Comparison of ENCODE assay signal across 15 mouse cellular contexts in the genomic region with DNA sequence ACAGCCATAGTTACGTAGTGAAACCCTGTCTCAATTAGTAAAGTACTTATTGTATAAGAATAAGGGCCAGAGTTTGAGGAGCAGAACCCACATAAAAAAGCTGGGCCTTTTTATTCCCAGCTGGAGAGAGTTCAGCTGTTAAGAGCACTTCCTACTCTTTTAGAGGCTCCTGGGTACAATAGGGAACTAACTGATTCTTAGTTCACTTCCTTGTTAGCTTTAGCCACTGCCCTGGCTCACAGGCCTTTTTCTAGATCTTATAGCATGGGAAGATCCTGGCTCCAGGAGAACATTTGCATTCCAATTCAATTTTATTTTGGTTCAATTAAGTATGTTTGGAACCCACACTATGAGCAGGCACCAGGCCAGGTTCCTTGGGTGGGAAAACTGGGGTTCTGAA. TPM values are rescaled to one million over a fixed set of nuclear protein-coding genes. Genes with fewer than 3 reads are reported as not detected.
DNase-seq lines count a peak whose midpoint lies in the region; ATAC-seq and TF ChIP-seq lines count a peak whose summit lies in the region.
"Had no signal": no experiment of that assay in that cellular context is flagged by ENCODE, and none has a peak within 500 bp of the region (broad histone marks: within the 10 kb centered on the region; RNA-seq: fewer than 3 reads in every experiment).

No protein-coding gene starts in this region.

- H3K27me3 ChIP-seq in forebrain, embryonic 13.5 days = no peaks in the 10 kb centered on the region
- H3K27me3 ChIP-seq in forebrain, embryonic 11.5 days (ENCODE audit: control insufficient read depth, insufficient read depth, low read length) = no peaks in the 10 kb centered on the region
- no peaks in the 10 kb centered on the region; the same call in 1 of the 2 replicates for H3K27me3 ChIP-seq in liver, embryonic 12.5 days (replicated peaks)
- no peaks in the 10 kb centered on the region for H3K27me3 ChIP-seq in forebrain, embryonic 15.5 days
- no peaks in the 10 kb centered on the region for H3K27me3 ChIP-seq in midbrain, postnatal 0 days (ENCODE audit: insufficient read depth, low read length)
- H3K27me3 ChIP-seq: CH12.LX; heart, embryonic 15.5 days; neural tube, embryonic 13.5 days; Patski had no signal

- no peak overlapping the region for H3K4me2 ChIP-seq in forebrain, embryonic 13.5 days
- H3K4me2 ChIP-seq in forebrain, embryonic 11.5 days (ENCODE audit: low read depth, low read length, severe bottlenecking) = no peak overlapping the region
- H3K4me2 ChIP-seq in liver, embryonic 12.5 days = no peak overlapping the region
- no peak overlapping the region for H3K4me2 ChIP-seq in forebrain, embryonic 15.5 days (replicated peaks)
- H3K4me2 ChIP-seq in midbrain, postnatal 0 days (ENCODE audit: low read depth, low read length, poor library complexity, severe bottlenecking) = no peak overlapping the region
- H3K4me2 ChIP-seq: heart, embryonic 15.5 days; neural tube, embryonic 13.5 days had no signal

- 0 out of 2 replicates have a peak overlapping the region, but pooled peaks have one; percentile 40 for H3K27ac ChIP-seq in forebrain, embryonic 13.5 days
- H3K27ac ChIP-seq in forebrain, embryonic 11.5 days (ENCODE audit: low read depth, low read length) = no peak overlapping the region
- H3K27ac ChIP-seq in liver, embryonic 12.5 days = peak overlapping the region; percentile 73
- peak overlapping the region; percentile 21; the same call in 1 of the 2 replicates for H3K27ac ChIP-seq in forebrain, embryonic 15.5 days (replicated peaks)
- H3K27ac ChIP-seq in midbrain, postnatal 0 days (ENCODE audit: low read depth, low read length) = peak overlapping the region; percentile 38; the same call in 1 of the 2 replicates
- H3K27ac ChIP-seq: heart, embryonic 15.5 days; neural tube, embryonic 13.5 days had no signal

- H3K9me3 ChIP-seq in forebrain, embryonic 13.5 days (replicated peaks) = no peaks in the 10 kb centered on the region
- no peaks in the 10 kb centered on the region for H3K9me3 ChIP-seq in forebrain, embryonic 11.5 days (ENCODE audit: control insufficient read depth, low read length)
- no peaks in the 10 kb centered on the region for H3K9me3 ChIP-seq in liver, embryonic 12.5 days (replicated peaks)
- no peaks in the 10 kb centered on the region for H3K9me3 ChIP-seq in forebrain, embryonic 15.5 days
- H3K9me3 ChIP-seq in midbrain, postnatal 0 days (ENCODE audit: low read length) = no peaks in the 10 kb centered on the region
- H3K9me3 ChIP-seq: heart, embryonic 15.5 days; neural tube, embryonic 13.5 days had no signal

- no peak for ATAC-seq in forebrain, embryonic 13.5 days
- no peak for ATAC-seq in forebrain, embryonic 11.5 days (replicated peaks; ENCODE audit: low FRiP score)
- no peak for ATAC-seq in liver, embryonic 12.5 days
- no peak for ATAC-seq in forebrain, embryonic 15.5 days (replicated peaks)
- ATAC-seq in midbrain, postnatal 0 days (ENCODE audit: low FRiP score) = no peak
- ATAC-seq: Patski had no signal

- H3K9ac ChIP-seq in forebrain, embryonic 13.5 days = no peak overlapping the region
- no peak overlapping the region for H3K9ac ChIP-seq in forebrain, embryonic 11.5 days (ENCODE audit: low read length)
- H3K9ac ChIP-seq in liver, embryonic 12.5 days = peak overlapping the region; percentile 1; the same call in 1 of the 2 replicates
- H3K9ac ChIP-seq in forebrain, embryonic 15.5 days (replicated peaks) = no peak overlapping the region
- no peak overlapping the region for H3K9ac ChIP-seq in midbrain, postnatal 0 days (replicated peaks; ENCODE audit: low read length, poor library complexity, severe bottlenecking)
- H3K9ac ChIP-seq: heart, embryonic 15.5 days; neural tube, embryonic 13.5 days had no signal

- H3K4me3 ChIP-seq in forebrain, embryonic 13.5 days = no peak overlapping the region
- H3K4me3 ChIP-seq in forebrain, embryonic 11.5 days (ENCODE audit: low read depth, low read length) = no peak overlapping the region
- H3K4me3 ChIP-seq in liver, embryonic 12.5 days = no peak overlapping the region
- H3K4me3 ChIP-seq in forebrain, embryonic 15.5 days = no peak overlapping the region
- no peak overlapping the region for H3K4me3 ChIP-seq in midbrain, postnatal 0 days (ENCODE audit: low read depth, low read length)
- H3K4me3 ChIP-seq: heart, embryonic 15.5 days; neural tube, embryonic 13.5 days had no signal

- no peaks in the 10 kb centered on the region for H3K36me3 ChIP-seq in forebrain, embryonic 13.5 days (ENCODE audit: poor library complexity, severe bottlenecking)
- H3K36me3 ChIP-seq in forebrain, embryonic 11.5 days (ENCODE audit: control insufficient read depth, insufficient read depth, low read length) = no peaks in the 10 kb centered on the region
- no peaks in the 10 kb centered on the region for H3K36me3 ChIP-seq in liver, embryonic 12.5 days
- no peaks in the 10 kb centered on the region for H3K36me3 ChIP-seq in forebrain, embryonic 15.5 days
- no peaks in the 10 kb centered on the region for H3K36me3 ChIP-seq in midbrain, postnatal 0 days (ENCODE audit: insufficient read depth, low read length)
- H3K36me3 ChIP-seq: heart, embryonic 15.5 days; neural tube, embryonic 13.5 days had no signal

- 37% methylated on average over 1 of the region's 1 CpGs for WGBS in forebrain, embryonic 13.5 days
- WGBS in forebrain, embryonic 11.5 days = 69% methylated on average over 1 of the region's 1 CpGs
- 93% methylated on average over 1 of the region's 1 CpGs for WGBS in liver, embryonic 12.5 days (ENCODE audit: insufficient replicate concordance)
- WGBS in forebrain, embryonic 15.5 days = 20% methylated on average over 1 of the region's 1 CpGs
- WGBS in midbrain, postnatal 0 days = 76% methylated on average over 1 of the region's 1 CpGs

- peaks cover 20% of the 10 kb centered on the region for H3K4me1 ChIP-seq in forebrain, embryonic 13.5 days
- no peaks in the 10 kb centered on the region for H3K4me1 ChIP-seq in forebrain, embryonic 11.5 days (replicated peaks; ENCODE audit: control insufficient read depth, insufficient read depth, low read length)
- peaks cover 61% of the 10 kb centered on the region for H3K4me1 ChIP-seq in liver, embryonic 12.5 days
- peaks cover 17% of the 10 kb centered on the region for H3K4me1 ChIP-seq in forebrain, embryonic 15.5 days
- H3K4me1 ChIP-seq in midbrain, postnatal 0 days (ENCODE audit: insufficient read depth, low read length) = no peaks in the 10 kb centered on the region

- no peak for TF ChIP-seq CTCF in midbrain, postnatal 0 days (IDR thresholded peaks at IDR 0.05)

- DNase-seq in forebrain, embryonic 11.5 days (ENCODE audit: low spot score) = no peak
- no peak for DNase-seq in liver
- DNase-seq in midbrain, postnatal 0 days (ENCODE audit: low spot score) = no peak
- no peak for DNase-seq in thymus, postnatal 10 days (ENCODE audit: low spot score in 2 of 2)
- DNase-seq in ovary, postnatal 14 days (ENCODE audit: low spot score) = no peak
- DNase-seq: right cerebral cortex, postnatal 4 days; thymus, postnatal 25 days had no signal

RNA-seq across cellular contexts. Expression of gene Lrfn4, which starts 43.8 kb away (rescaled TPM):
- 7.5 and 7.9 TPM in 2 replicates for polyA plus RNA-seq in forebrain, embryonic 13.5 days (2015; fragmentation: Nextera tagmentation; extraction: Ambion mirVana)
- 8.5 and 12.0 TPM in 2 replicates for polyA plus RNA-seq in forebrain, embryonic 11.5 days (2014; fragmentation: Nextera tagmentation; extraction: Ambion mirVana)
- polyA plus RNA-seq in liver, embryonic 12.5 days (2016; fragmentation: Nextera tagmentation; extraction: Ambion mirVana) = 2.6 and 2.7 TPM in 2 replicates
- polyA plus RNA-seq in forebrain, embryonic 15.5 days (2015; fragmentation: Nextera tagmentation; extraction: Ambion mirVana) = 10.9 and 11.7 TPM in 2 replicates
- 164 TPM in 2 replicates for total RNA-seq in midbrain, postnatal 0 days (2014; rRNA removed)
- 15.4 and 17.1 TPM in 2 replicates for polyA plus RNA-seq in midbrain, postnatal 0 days (2015; fragmentation: Nextera tagmentation; extraction: Ambion mirVana)
- total RNA-seq: monocyte, adult 5-6 weeks had no signal

RNA-seq across cellular contexts. Expression of gene Rce1, which starts 53.8 kb away (rescaled TPM):
- polyA plus RNA-seq in forebrain, embryonic 13.5 days (2015; fragmentation: Nextera tagmentation; extraction: Ambion mirVana) = 50.9 and 63.4 TPM in 2 replicates
- 60.1 and 67.2 TPM in 2 replicates for polyA plus RNA-seq in forebrain, embryonic 11.5 days (2014; fragmentation: Nextera tagmentation; extraction: Ambion mirVana)
- polyA plus RNA-seq in liver, embryonic 12.5 days (2016; fragmentation: Nextera tagmentation; extraction: Ambion mirVana) = 35.9 and 39.3 TPM in 2 replicates
- 53.8 and 56.5 TPM in 2 replicates for polyA plus RNA-seq in forebrain, embryonic 15.5 days (2015; fragmentation: Nextera tagmentation; extraction: Ambion mirVana)
- 74.9 and 85.1 TPM in 2 replicates for total RNA-seq in midbrain, postnatal 0 days (2014; rRNA removed)
- 43.3 and 46.7 TPM in 2 replicates for polyA plus RNA-seq in midbrain, postnatal 0 days (2015; fragmentation: Nextera tagmentation; extraction: Ambion mirVana)
